Mouse (Mus musculus) testis, postnatal 10 days (tissue): ENCODE data around the gene Kat2a.

Experiments
- DNase-seq: peaks from one replicate; pipeline ENCODE4 v3.0.0; 2021; ENCODE audit warnings: low spot score

Gene Kat2a

GRCm38 (mm10) chr11:100735954-100736745 is 23.9 kb upstream of the Kat2a start:
- DNase-seq: no peak

GRCm38 (mm10) chr11:100735134-100735865 is 23.0 kb upstream of the Kat2a start:
- DNase-seq: no peak

DNA sequence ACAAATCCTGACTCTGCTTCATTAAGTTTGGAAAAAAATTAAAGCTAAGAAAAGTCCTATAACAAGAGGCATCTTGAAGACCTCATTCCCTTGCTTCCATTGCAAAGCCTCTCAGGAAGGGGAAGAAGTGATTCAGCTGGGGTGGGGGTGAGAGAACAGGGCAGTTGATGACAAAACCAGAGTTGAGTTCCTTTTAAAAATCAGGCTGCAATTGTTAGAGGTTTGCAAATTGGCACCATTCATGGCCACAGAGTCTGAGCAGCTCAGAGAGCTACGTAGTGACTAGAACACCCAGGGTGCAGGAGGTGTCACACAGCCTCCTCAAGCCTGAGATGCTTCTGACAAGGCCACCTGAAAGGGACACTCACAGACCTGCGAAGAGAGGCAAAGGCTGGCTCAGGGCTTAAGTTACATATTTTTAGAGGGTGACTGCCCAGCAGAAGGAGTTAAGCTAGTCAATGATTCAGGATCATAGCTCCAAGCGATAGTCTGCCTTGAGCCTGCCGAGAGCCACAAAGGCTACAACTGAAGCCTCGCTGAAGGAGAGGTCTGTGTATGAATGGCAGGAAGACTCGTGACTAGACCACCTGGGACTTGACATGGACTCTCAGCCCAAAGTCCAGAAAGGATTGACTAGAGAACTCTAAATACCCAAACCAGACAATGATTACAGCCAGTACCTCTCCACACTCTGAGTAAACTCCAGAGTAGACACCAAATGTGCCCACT is 18.4 kb upstream of the Kat2a start:
- no peak for DNase-seq

DNA sequence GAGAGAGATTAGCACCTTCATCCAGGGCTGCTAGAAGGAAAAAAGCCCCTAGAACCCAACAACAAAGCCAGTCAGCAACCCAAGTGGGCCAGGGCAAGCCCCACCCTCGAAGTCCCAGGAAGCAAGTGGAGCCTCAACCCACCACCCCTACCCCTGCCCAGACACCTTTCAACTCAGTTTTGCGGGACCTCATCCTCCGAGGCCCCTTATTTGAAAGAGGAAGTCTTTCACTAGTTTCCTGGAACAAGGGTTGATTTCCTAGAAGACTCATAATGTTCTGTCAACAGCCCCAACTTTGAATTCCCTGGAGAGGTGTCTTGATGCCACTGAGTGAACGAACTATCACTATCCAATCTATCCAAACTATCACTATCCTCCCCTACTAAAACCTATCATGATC is 17.7 kb upstream of the Kat2a start:
- no peak for DNase-seq

DNA sequence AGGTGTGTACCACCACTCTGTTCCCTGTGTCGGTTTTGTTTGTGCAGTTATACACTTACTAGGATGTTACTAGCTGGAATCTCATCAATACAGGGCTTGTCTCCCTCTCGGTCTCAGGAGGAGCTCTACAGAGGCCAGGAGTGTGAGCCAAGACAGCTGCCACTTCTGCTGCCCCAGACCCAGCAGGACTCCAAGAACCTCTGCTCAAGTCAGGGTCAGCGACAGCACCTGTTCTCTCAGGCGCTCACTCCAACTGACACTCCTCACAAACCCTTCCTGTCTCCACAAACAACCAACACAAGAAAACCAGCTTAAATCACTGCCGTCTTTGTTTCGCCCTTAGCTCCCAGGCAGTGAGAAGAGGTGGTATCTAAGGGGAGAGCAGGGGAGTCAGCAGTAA is 16.3 kb upstream of the Kat2a start:
- DNase-seq: no peak

- no peak for DNase-seq
Observed at GRCm38 (mm10) chr11:100727201-100727600, 14.9 kb upstream of the Kat2a start.

DNA sequence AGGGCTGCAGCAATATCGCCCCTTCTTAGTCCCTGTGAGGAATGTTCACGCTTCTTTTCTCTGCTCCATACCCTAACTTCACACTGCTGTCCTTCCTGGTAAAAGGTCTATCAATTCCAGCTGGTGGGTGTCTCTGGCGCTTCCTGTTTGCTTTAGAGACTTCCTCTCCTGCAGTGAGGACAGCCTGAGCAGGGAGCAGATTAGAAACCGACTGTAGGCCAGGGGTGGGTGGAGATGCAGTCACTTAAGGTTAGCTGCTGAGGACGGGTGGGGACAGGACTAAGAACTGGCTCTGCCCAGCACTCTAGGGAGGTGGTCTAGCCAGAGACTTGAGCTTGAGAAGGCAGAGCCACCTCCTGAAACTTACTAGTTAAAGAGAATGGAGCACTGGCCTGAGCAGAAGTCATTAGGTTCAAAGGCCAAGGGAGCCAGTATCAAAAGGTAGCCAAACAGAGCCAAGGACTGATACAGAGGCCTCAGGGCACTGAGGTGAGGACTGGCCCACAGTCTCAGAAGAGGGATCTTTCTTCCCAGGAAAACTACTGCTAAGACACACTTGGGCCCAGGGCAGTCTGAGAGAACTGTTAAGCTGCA is 12.8 kb upstream of the Kat2a start:
- DNase-seq: no peak

DNA sequence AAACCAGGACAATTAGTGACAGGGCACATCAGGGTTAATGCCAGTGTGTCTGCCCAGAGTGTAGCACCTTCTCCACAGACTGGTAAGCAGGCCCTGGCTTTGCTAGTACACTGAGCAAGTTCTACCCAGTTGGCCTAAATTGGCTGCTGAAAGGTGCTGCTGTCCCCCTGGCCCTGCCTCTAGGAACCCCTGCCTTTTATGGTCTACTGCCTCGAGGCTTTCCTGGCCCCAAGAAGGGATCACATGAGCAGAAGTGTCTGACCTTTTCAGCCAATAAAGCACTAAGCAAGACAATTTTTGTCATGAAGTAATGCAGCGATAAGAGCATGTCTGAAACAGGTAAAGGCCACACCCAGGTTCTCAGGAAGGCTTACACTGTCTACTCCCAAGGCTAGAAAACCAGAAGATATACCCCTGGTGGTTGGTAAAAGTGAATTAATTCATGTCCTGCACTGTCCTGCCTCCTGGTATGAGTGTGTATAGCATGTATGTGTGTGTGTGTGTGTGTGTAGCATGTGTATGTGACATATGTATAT is 10.3 kb upstream of the Kat2a start:
- no peak for DNase-seq

DNA sequence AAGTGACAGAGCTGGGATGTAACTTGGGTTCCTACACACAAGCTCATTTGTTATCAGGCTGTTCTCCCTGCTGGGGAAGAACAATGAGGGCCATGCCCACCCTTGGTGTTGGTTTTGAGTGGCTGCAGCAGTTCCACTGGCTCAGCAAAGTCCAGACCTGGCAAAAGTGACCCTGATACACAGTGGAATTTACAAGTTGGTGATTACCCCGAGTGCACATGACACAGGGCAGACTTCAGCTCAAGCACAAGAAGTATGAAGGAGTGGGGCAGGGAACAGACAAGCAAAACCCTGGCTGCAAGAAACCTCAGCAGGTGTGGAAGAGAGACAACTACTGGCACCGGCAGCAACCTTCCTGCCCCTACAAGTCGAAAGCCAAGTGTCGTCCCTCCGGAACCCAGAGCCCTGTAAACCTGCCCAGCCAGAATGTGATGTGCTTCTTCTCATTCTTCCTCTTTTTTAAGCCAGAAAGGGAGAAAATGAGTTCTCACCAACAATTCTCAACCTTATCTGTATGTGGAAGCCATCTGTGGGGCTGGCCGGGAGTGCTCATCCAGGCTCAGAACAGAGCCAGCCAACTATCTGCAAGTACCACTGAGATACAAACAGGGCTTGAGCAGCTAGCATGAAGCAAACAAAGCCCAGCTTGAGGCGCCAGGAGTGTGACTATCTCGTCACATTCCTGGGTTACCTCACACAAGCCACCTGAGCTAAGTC is 9.7 kb upstream of the Kat2a start:
- DNase-seq: no peak

GRCm38 (mm10) chr11:100721254-100721653 is 9.0 kb upstream of the Kat2a start:
- no peak for DNase-seq

DNA sequence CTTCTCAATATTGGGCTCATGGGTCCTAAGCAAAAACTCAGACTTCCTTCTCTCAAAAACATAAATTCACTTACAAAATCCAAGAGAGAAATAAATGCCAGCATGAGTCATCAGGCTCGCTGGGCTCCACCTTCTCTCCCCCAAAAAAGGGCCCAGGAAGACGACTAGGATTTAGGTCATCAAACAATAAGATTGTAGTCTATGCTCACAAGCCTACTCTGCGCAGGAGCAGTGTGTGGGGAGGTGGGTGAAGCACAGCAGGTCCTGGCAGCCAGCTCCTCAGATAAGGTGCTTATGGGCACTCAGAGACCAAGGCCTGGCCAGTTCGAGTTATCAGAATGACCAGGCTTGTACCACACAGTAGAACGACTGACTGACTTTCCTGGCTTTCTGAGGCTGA is 8.1 kb upstream of the Kat2a start:
- no peak for DNase-seq

DNA sequence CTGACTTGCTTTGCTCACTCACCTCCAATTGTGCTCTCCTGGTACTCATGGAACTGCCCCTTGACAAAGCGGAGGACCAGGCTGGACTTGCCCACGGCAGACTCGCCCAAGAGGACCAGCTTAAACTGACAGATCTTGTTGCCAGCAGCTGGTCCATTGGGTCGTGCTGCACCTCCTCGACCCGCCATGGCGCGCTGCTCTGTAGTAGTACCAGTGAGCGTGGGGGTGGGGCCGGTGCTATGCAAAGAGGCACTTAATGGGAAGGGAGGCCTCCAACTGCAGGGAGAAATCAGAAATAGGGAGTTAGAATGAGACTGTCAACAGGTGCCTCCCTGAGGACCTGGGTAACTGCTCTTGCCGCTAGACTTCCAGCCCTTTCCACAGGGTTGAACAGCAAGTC is 7.6 kb upstream of the Kat2a start:
- no peak for DNase-seq

DNA sequence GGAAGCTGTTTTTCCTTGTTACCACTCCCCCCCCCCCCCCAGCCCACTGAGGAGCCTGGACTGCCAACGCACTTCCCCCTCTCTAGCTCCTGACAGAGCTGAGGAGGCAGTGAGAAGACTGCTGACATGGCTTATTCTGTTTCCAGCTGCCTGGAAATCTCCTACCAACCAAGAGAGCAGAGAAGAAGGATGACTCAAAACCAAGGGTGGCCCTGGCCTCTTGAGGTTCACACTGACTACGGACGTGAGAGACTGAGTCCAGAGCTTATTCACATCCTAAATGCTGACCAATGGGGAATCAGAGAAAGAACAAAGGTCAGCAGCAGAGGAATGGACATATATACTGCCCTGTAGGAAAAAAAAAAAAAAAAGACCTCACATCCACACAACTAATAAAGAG is 7.0 kb upstream of the Kat2a start:
- DNase-seq: no peak

DNA sequence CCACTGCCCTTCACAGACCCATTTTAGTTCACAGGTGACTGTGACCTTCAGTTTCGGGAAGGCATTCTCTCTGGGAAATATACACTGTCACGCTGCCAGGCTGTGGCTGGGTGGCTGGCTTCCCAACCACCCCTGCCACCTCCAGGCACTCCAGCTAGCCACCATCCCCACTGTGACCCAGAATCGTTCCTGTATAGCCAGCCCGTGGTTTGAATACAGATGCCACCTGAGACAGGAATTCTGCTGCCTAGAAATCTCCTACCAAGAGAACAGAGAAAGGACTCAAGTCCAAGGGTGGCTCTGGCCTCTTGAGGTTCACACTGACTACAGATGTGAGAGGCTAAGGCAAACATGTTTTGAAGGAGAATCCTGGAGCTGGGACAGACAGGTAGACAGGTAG is 6.6 kb upstream of the Kat2a start:
- DNase-seq: no peak

- no peak for DNase-seq
Observed at GRCm38 (mm10) chr11:100718462-100718861, 6.2 kb upstream of the Kat2a start.

DNA sequence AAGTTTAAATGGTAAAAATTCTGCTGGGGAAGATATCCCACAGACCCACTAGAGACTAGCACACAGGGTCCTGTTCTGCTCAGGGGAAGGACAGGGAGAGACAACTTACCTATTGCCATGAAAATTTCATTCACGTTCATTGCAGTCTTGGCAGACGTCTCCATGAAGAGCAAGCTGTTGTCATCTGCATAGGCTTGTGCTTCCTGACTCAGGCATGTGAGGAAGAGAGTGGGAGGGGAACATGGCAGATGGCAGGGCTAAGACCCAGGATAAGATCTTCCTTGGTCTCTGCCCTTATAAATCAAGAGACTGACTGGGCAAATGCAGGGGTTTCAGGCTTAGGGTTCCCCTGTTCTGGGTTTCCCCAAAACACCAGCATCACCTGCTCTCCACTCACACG is 4.4 kb upstream of the Kat2a start:
- no peak for DNase-seq

DNA sequence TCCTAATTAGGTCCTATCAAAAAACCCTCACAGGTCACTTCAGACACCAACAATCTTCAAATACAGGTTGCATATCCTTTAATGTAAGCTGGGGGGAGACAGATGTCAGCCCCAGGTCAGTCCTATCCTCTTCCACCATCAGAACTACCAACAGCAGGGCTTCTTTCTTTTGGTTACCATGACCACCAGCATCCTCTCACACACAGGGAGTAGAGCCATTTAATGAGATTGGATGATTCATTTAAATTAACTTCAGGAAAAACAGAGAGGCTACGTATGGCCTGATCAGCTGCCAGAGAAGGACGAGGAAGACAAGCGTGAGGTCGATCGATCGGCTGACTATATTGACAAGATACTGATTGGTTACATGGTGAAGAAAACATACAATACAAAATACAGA is 2.7 kb upstream of the Kat2a start:
- DNase-seq: no peak

- peak; percentile 92 for DNase-seq
Observed at GRCm38 (mm10) chr11:100714534-100714915, 2.3 kb upstream of the Kat2a start.

DNA sequence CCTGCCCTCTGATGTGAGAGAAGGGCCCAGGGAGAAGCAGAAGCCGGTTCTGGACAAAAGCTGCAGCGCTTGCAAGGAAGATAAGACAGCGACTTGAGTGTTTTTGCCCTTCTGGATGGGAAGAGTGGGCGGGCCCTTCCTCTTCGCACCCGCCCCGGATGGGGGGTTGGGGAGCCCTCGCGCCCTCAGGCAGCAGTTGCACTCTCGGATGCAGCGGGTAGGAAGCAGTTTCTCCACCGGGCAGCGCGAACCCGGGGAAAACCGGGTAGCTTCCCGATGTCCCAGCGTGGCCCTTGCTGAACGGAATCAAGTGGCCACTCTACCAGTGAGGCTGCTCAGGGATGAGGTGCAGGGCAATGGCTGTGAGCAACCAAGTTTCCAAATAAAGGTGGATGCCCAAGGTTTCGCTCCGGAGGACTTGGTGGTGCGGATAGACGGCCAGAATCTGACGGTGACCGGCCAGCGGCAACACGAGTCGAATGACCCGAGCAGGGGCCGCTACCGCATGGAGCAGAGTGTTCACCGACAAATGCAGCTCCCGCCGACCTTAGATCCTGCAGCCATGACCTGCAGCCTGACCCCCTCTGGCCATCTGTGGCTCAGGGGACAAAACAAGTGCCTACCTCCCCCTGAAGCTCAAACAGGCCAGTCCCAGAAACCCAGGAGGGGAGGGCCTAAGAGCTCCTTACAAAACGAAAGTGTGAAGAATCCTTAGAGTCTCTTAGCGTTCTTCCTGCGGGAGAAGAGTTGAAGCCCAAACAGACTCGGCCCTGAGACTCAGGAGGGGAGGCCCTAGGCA is 1.7 kb upstream of the Kat2a start, which contains the start of gene Hspb9:
Gene Hspb9, plus strand, starts transcription at position 116 of the 799 bp plus-strand sequence.
- peak; percentile 76 for DNase-seq

DNA sequence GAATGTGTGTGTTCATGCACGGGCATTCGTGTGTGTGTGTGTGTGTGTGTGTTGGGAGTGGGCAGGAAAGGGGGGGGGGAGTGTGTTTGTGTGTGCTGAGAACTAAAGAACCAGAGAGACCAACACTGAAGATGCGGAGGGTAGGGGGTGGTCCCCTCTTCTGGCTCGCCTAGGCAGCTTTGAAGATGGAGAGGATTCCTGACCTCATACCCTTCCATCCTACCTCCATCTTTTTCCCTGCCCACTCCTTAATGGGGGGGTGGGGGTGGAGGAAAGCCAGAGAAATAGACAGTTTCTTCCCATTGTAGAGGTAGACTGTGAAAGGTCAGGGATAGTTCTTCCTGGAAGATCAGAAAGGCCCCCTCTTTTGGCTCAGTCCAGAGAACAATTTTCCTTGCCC is 909 bp upstream of the Kat2a start:
- no peak for DNase-seq

GRCm38 (mm10) chr11:100710977-100711376 is 1.3 kb downstream of the Kat2a start:
- DNase-seq: no peak
